Mouse (Mus musculus) spleen, postnatal 14 days (tissue): ENCODE results near the gene Tekt2.

ENCODE experiments used
- DNase-seq, 2 experiments: peaks; one replicate each; pipeline ENCODE4 v3.0.0; 2021 to 2022; ENCODE audit warnings: low spot score in 2 of 2

Tekt2 gene

GRCm38 (mm10) chr4:126306827-126307226 is 18.7 kb downstream of the Tekt2 start:
- no peak for DNase-seq

- DNase-seq, result no peak
Observed at GRCm38 (mm10) chr4:126306058-126306457, 19.4 kb downstream of the Tekt2 start.

GRCm38 (mm10) chr4:126305428-126305827 is 20.1 kb downstream of the Tekt2 start:
- no peak for DNase-seq

GRCm38 (mm10) chr4:126303877-126304276 is 21.6 kb downstream of the Tekt2 start:
- no peak for DNase-seq

- no peak for DNase-seq
Observed at GRCm38 (mm10) chr4:126301584-126302309, 23.7 kb downstream of the Tekt2 start.

- DNase-seq, result no peak
Observed at GRCm38 (mm10) chr4:126300916-126301583, 24.4 kb downstream of the Tekt2 start.

GRCm38 (mm10) chr4:126296617-126297101 is 28.8 kb downstream of the Tekt2 start:
- no peak for DNase-seq

GRCm38 (mm10) chr4:126295937-126296336 is 29.6 kb downstream of the Tekt2 start:
- DNase-seq, result no peak

GRCm38 (mm10) chr4:126295152-126295551 is 30.3 kb downstream of the Tekt2 start:
- no peak for DNase-seq

GRCm38 (mm10) chr4:126291196-126291595 is 34.3 kb downstream of the Tekt2 start:
- DNase-seq, result no peak

GRCm38 (mm10) chr4:126290314-126290713 is 35.2 kb downstream of the Tekt2 start:
- no peak for DNase-seq

- DNase-seq, result no peak
Observed at GRCm38 (mm10) chr4:126288085-126288666, 37.3 kb downstream of the Tekt2 start.

GRCm38 (mm10) chr4:126287302-126287995 is 38.0 kb downstream of the Tekt2 start:
- no peak for DNase-seq

- DNase-seq, result no peak
Observed at GRCm38 (mm10) chr4:126286492-126286891, 39.0 kb downstream of the Tekt2 start, which contains the start of gene Col8a2. TSS of gene Col8a2 (plus strand) at chr4:126286793.

- DNase-seq, result no peak
Observed at GRCm38 (mm10) chr4:126283582-126283981, 41.9 kb downstream of the Tekt2 start.

GRCm38 (mm10) chr4:126281706-126282105 is 43.8 kb downstream of the Tekt2 start:
- no peak for DNase-seq

GRCm38 (mm10) chr4:126278961-126279360 is 46.5 kb downstream of the Tekt2 start:
- no peak for DNase-seq

- no peak for DNase-seq
Observed at GRCm38 (mm10) chr4:126278565-126278915, 46.9 kb downstream of the Tekt2 start.

- DNase-seq, result no peak
Observed at GRCm38 (mm10) chr4:126277906-126278564, 47.5 kb downstream of the Tekt2 start.

GRCm38 (mm10) chr4:126275681-126276131 is 49.8 kb downstream of the Tekt2 start:
- no peak for DNase-seq

GRCm38 (mm10) chr4:126275081-126275480 is 50.4 kb downstream of the Tekt2 start:
- DNase-seq, result no peak

- DNase-seq, result no peak
Observed at GRCm38 (mm10) chr4:126273753-126274152, 51.7 kb downstream of the Tekt2 start.
